Mouse (Mus musculus) heart, embryonic 10.5 days (tissue): ENCODE data around the gene Arntl2. TPM values are rescaled to one million over a fixed set of nuclear protein-coding genes. Genes with fewer than 3 reads are reported as not detected.
"Not testable (repeated sequence)": the region's sequence is repeated elsewhere in the genome, so short reads cannot be mapped to it uniquely, and the experiment has no call there.

Experiments used
- DNase-seq: peaks from one replicate; pipeline ENCODE4 v3.0.0-alpha.2; 2017; ENCODE audit warnings: low spot score
- H3K27ac ChIP-seq: fragments of 300-500 bp; sonication (generic); 2 replicates; pipeline ENCODE4 v1.5.1; 2016; ENCODE audit warnings: mild to moderate bottlenecking
- H3K27me3 ChIP-seq: fragments of 300-500 bp; sonication (generic); 2 replicates; pipeline ENCODE4 v1.6.1; 2016; ENCODE audit warnings: mild to moderate bottlenecking; ENCODE audit not compliant: poor library complexity, insufficient read depth, severe bottlenecking
- H3K36me3 ChIP-seq: fragments of 300-500 bp; sonication (generic); 2 replicates; pipeline ENCODE4 v1.6.1; 2016; ENCODE audit warnings: mild to moderate bottlenecking, moderate library complexity
- H3K4me1 ChIP-seq: fragments of 300-500 bp; sonication (generic); 2 replicates; pipeline ENCODE4 v1.6.1; 2016; ENCODE audit warnings: mild to moderate bottlenecking
- H3K4me3 ChIP-seq: fragments of 300-500 bp; sonication (generic); 2 replicates; pipeline ENCODE4 v1.5.1; 2016; ENCODE audit warnings: mild to moderate bottlenecking, moderate library complexity
- H3K9me3 ChIP-seq: fragments of 300-500 bp; sonication (generic); 2 replicates; pipeline ENCODE4 v1.6.1; 2016; ENCODE audit warnings: mild to moderate bottlenecking, moderate library complexity
- WGBS: fragments of 180-500 bp; shearing (Covaris S2); methylation state at CpG from one replicate; pipeline ENCODE4 v1.1.7; 2016; 5-methylcytosine and 5-hydroxymethylcytosine counted together
- polyA plus RNA-seq: library from polyadenylated mRNA; unstranded; fragments of >200 nt; fragmentation: Nextera tagmentation; extraction: Ambion mirVana; gene quantifications from 2 replicates; pipeline ENCODE4 v1.2.1, GENCODE M21; 2016

Arntl2 gene
- polyA plus RNA-seq, 1 experiment from 2014 or later, result 2.7 TPM

DNA sequence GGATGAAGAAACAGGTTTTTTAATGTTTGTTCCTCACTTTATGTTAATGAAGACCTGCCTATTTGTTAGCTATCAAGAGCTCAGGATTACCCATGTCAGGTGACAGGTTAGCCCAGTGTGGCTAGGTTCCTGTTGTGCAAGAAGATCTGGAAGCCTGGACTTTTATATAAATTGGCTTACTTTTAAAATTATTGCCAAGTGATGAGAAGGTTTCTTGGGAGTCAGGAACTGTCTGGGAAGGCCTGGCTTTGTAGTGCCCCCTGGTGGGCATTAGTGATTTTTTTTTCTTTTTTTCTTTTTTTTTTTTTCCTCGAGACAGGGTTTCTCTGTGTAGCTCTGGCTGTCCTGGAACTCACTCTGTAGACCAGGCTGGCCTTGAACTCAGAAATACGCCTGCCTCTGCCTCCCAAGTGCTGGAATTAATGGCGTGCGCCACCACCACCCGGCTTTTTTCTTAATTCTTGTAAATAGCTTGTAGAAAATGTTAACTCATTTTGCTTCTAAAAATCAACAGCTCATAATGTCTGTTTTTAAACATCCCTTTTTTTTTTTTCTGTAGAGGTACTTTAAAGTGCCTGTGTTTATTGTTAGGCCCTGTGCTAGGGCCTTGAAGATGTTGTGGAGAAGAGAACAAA is 33.5 kb upstream of the Arntl2 start:
- WGBS, result 57% methylated on average over 5 of the region's 5 CpGs
- no peak overlapping the region for H3K27ac ChIP-seq
- H3K9me3 ChIP-seq, result no peaks in the 10 kb centered on the region
- DNase-seq, result no peak
- H3K36me3 ChIP-seq, result peaks cover 28% of the 10 kb centered on the region
- H3K4me1 ChIP-seq, result peaks cover 4% of the 10 kb centered on the region; the same call in 1 of the 2 replicates
- H3K27me3 ChIP-seq, result no peaks in the 10 kb centered on the region
- H3K4me3 ChIP-seq, result no peak overlapping the region

DNA sequence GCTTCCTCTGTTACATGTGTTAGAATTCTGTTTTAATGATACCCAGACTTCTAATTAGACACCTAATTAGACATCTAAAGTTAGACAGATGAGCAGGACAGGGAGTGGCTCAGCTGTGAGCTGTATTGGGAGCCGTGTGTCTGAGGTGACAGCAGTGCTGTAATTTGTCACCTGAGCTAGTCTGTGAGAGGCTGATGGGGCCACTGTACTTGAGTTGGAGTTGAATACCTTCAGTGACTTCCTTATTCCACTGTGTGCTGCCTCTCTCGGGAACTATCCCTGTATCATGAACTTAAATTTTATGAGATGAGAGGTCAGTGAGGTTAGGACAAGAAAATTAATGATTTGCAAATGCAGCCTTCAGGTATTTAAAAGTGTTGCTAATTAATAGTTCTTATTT is 31.3 kb upstream of the Arntl2 start:
- Histone ChIP-seq H3K27me3 (no peaks in the 10 kb centered on the region), H3K9me3 (no peaks in the 10 kb centered on the region), H3K4me3 (no peak overlapping the region), H3K27ac (no peak overlapping the region), H3K36me3 (peaks cover 45% of the 10 kb centered on the region), H3K4me1 (peaks cover 6% of the 10 kb centered on the region; the same call in 1 of the 2 replicates)
- no peak for DNase-seq
- 44% methylated on average over 2 of the region's 2 CpGs for WGBS

DNA sequence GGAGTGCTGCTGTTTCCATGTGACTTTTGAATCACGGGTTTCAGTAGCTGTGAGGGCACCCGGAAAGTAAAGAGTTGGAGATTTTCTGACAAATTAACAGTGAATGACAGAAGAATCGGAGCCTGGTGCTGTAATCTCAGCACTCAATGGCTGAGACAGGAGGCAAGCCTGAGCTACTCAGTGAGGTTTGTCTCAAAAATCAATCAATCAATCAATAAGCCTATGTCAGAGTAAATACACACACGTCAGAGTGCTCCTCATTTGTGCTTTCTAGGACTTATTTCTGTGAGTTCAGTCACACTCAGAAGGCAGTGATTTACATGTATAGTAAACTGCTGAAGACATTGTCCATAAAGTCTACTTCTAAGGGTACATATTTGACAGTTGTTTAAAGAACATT is 30.6 kb upstream of the Arntl2 start:
- WGBS, result 78% methylated on average over 4 of the region's 4 CpGs
- Histone ChIP-seq H3K27me3 (no peaks in the 10 kb centered on the region), H3K4me3 (no peak overlapping the region), H3K36me3 (peaks cover 49% of the 10 kb centered on the region), H3K9me3 (no peaks in the 10 kb centered on the region), H3K4me1 (peaks cover 10% of the 10 kb centered on the region; the same call in 1 of the 2 replicates), H3K27ac (no peak overlapping the region)
- DNase-seq, result no peak

DNA sequence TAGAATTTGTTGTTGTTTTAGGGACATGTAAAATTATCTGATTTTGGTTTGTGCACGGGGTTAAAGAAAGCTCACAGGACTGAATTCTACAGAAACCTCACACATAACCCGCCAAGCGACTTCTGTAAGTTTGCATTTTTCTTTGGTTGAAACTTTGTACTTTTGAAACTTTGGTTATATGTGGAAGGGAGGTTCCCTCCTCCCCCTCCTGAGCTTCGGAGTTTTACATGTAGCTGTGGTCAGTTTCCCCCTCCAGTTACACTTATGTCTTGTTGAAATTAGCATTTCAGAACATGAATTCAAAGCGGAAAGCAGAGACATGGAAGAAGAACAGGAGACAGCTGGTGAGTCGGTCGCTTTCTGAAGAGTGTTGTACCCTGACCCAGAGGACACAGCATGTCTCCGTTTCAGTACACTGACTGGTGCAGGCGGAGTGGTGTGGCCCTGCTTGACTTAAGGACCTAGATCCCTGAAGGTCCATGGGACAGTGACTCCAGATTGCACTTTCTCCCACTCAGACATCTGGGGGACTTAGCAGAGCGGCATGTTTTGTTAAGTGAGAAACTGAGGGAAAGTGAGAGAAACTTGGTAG is 26.9 kb upstream of the Arntl2 start:
- Histone ChIP-seq H3K9me3 (no peaks in the 10 kb centered on the region), H3K27me3 (no peaks in the 10 kb centered on the region), H3K4me1 (0 out of 2 replicates have a peak, but pooled peaks cover 5% of the 10 kb centered on the region), H3K4me3 (no peak overlapping the region), H3K27ac (no peak overlapping the region), H3K36me3 (peaks cover 73% of the 10 kb centered on the region)
- whole genome bisulfite sequencing, result 85% methylated on average over 10 of the region's 10 CpGs
- no peak for DNase-seq

DNA sequence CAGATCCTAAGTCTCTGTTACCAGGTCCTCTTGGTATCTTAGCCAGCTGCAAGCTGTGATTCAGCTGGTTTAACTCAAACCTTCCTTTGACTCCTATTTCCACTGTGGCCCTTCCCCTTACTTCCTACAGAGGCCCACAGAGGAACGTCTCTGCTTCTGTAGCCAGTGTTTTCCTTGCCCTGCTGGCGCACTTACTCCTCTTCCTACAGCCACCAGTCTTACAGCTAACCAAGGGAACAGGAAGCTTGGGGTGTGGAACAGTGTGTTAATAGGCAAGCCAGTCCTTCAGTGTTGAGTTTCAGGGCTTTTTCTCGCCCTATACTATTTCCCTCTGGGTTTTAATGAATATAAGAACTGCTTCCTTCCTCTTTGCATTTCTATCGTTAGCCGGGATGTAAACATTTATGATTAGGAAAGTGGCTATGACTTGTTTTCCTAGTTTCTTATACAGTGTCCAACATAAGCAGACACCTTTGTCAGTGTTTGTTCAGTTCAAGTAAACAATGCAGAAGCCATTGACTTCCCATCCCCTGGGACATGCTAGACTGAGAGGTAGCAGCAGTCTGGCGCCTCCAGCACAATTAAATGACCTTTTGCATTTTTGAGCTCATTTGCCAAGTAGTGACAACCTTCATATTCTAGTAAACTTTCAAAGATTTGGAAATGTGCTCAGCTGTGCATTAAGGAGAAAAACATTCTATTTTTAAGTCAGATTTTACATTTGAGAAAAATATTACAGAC is 25.7 kb upstream of the Arntl2 start:
- no peak overlapping the region for H3K4me3 ChIP-seq
- WGBS, result 57% methylated on average over 6 of the region's 6 CpGs
- peak overlapping the region; percentile 29; the same call in 1 of the 2 replicates for H3K27ac ChIP-seq
- 0 out of 2 replicates have a peak, but pooled peaks cover 5% of the 10 kb centered on the region for H3K4me1 ChIP-seq
- no peaks in the 10 kb centered on the region for H3K27me3 ChIP-seq
- no peaks in the 10 kb centered on the region for H3K9me3 ChIP-seq
- H3K36me3 ChIP-seq, result peaks cover 86% of the 10 kb centered on the region
- DNase-seq, result no peak

DNA sequence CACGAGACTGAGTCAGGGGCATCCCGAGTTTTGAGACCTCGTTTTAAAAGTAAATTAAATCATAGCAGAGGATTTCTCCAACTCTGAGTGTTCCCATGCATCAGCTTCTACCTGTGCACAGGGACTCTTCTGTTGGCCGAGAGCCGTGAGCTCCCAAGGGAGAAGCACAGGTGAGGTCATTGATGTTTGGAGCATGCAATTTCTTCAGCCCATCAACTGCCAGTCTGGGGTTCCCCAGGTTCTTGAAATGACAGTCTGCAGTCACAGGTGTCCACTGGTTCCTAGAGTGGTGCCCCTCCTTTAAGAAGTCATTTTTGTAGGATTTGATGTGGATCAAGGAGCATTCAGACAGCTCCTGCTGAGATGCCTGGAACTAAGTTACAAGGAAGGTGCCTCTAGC is 25.0 kb upstream of the Arntl2 start:
- no peak overlapping the region for H3K27ac ChIP-seq
- H3K27me3 ChIP-seq, result no peaks in the 10 kb centered on the region
- no peak overlapping the region for H3K4me3 ChIP-seq
- no peak for DNase-seq
- WGBS, result 86% methylated on average over 5 of the region's 5 CpGs
- H3K9me3 ChIP-seq, result no peaks in the 10 kb centered on the region
- H3K4me1 ChIP-seq, result 0 out of 2 replicates have a peak, but pooled peaks cover 5% of the 10 kb centered on the region
- peaks cover 91% of the 10 kb centered on the region for H3K36me3 ChIP-seq

DNA sequence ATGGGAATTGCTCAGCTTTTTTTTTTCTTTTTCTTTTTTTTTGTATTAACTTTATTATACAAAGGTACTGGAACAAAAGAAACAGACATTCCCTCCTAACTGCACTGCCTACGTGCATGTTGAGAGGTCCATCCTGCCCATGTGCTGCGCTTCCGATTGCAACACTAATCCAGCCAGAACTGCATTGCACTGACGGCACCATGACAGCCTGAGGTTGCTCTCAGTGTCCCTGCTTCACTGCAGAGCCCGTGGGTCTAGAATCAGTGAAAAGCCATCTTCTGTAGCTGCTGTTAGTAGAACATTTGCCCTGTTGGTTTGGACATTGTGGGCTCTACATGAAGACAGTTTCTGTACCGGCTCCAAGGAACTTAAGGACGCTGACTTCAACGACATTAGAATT is 20.0 kb upstream of the Arntl2 start:
- 67% methylated on average over 8 of the region's 8 CpGs for WGBS
- not testable (repeated sequence) for H3K27me3 ChIP-seq, H3K27ac ChIP-seq, H3K9me3 ChIP-seq, H3K4me3 ChIP-seq, DNase-seq
- Histone ChIP-seq H3K4me1 (peaks cover 13% of the 10 kb centered on the region), H3K36me3 (peaks cover 50% of the 10 kb centered on the region)

DNA sequence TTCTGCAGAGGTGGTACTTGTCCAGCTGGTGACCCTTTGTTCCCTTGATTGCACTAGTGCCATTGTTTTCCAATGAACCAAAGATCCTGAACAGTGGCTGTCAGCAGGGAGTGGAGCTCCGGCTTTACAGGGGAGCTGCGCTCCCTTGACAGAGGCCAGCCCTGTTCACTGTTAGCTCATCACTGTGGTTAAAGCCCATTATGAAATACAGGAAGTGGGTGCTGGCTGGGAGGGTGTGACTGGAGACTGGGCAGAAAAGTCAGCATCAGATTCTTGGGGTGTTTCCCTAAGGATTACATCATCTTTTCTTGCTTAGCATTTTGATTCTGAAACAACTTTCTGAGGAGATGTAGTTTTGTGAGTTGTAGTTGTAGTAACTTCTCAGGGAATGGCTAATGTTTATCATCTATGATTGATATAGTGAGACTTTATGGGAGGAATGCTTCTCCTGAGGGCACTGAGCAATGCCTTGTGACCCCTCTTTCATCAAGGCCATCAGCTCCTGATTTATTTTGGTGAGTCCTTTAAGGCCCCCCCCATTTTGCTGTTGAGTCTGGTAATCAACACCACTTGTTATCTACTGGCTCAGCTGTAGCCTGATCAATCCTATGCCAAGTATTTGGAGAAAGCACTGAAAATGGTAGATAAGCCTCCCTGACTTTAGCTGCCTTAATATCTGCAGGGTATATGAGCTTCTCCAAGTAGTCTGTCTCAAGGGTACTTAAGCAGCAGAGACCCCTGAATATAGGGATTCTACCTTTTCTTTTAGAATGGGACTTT is 19.1 kb upstream of the Arntl2 start:
- WGBS, result 34% methylated on average over 2 of the region's 2 CpGs
- no peak for DNase-seq
- peaks cover 40% of the 10 kb centered on the region for H3K36me3 ChIP-seq

DNA sequence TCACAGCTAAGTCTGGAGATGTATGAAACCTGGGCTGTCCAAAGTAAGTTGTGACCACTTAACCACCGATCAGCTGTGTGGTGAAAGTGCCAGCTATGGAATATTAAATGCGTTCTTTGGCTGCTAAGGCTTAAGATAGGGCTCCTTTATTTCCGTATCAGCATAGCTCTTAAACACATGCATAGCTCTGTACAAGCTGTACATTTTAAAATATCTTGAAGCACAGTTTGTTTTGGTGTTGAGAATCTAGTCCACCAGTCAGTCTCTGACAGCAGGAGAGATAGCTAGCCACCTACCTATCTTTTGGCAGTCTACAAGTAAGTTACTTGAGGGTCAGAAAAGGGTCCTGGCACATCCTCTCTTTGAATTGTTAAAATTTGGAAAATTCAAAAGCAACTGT is 17.8 kb upstream of the Arntl2 start:
- H3K36me3 ChIP-seq, result peaks cover 31% of the 10 kb centered on the region
- 88% methylated on average over 3 of the region's 3 CpGs for WGBS
- H3K9me3 ChIP-seq, result no peaks in the 10 kb centered on the region
- H3K27ac ChIP-seq, result no peak overlapping the region
- H3K27me3 ChIP-seq, result no peaks in the 10 kb centered on the region
- H3K4me1 ChIP-seq, result peaks cover 13% of the 10 kb centered on the region
- H3K4me3 ChIP-seq, result no peak overlapping the region
- DNase-seq, result no peak

More for the DNA sequence above, 19.1 kb upstream of the Arntl2 start:
- Histone ChIP-seq H3K4me3 (no peak overlapping the region), H3K4me1 (peaks cover 13% of the 10 kb centered on the region), H3K9me3 (no peaks in the 10 kb centered on the region), H3K27ac (no peak overlapping the region), H3K27me3 (no peaks in the 10 kb centered on the region)

DNA sequence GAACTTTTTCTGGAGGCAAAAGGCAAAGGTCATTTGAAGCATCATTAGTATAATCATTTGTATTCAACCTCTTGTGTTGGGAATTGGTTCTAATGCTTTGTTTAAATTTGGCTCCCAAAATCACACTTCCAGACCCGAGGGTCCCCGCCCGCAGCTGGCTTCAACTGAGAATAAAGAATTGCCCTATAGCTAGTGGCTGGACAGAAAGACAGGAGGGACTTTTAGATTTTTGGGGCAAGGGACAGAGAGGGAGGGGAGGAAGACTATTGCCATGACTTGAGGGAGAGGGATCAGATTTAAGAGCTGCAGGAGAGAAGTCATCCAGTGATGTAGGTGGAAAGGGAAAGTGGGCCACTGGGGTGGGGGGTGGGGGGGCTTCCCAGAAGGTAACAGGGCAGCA is 14.3 kb upstream of the Arntl2 start:
- H3K4me1 ChIP-seq, result peaks cover 9% of the 10 kb centered on the region
- no peak for DNase-seq
- WGBS, result 84% methylated on average over 3 of the region's 3 CpGs
- no peak overlapping the region for H3K4me3 ChIP-seq
- no peaks in the 10 kb centered on the region for H3K9me3 ChIP-seq
- H3K27me3 ChIP-seq, result no peaks in the 10 kb centered on the region
- peaks cover 7% of the 10 kb centered on the region for H3K36me3 ChIP-seq
- no peak overlapping the region for H3K27ac ChIP-seq

DNA sequence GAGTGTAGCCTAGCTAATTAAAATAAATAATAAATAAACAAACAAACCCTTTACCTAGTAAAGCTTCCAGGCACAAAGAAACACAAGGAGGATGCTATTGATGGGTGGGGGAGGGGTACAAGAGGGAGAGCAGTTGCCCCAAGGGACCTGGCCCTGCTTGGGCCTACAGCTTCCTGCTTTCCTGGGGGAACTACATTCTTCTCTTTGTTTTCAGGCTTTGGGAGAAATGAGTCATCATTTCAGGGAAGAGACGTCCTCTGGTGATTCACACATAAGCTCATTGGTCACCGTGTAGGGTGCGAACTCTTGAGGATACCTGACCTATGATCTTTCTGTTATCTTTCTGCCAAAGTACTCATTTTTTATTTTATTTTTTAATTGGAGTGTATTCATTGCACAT is 2.3 kb upstream of the Arntl2 start:
- WGBS, result 53% methylated on average over 3 of the region's 3 CpGs
- H3K27ac ChIP-seq, result no peak overlapping the region
- H3K27me3 ChIP-seq, result peaks cover 8% of the 10 kb centered on the region; the same call in 1 of the 2 replicates
- H3K36me3 ChIP-seq, result no peaks in the 10 kb centered on the region
- H3K4me1 ChIP-seq, result peaks cover 16% of the 10 kb centered on the region; the same call in 1 of the 2 replicates
- H3K9me3 ChIP-seq, result no peaks in the 10 kb centered on the region
- H3K4me3 ChIP-seq, result no peak overlapping the region
- DNase-seq, result no peak

DNA sequence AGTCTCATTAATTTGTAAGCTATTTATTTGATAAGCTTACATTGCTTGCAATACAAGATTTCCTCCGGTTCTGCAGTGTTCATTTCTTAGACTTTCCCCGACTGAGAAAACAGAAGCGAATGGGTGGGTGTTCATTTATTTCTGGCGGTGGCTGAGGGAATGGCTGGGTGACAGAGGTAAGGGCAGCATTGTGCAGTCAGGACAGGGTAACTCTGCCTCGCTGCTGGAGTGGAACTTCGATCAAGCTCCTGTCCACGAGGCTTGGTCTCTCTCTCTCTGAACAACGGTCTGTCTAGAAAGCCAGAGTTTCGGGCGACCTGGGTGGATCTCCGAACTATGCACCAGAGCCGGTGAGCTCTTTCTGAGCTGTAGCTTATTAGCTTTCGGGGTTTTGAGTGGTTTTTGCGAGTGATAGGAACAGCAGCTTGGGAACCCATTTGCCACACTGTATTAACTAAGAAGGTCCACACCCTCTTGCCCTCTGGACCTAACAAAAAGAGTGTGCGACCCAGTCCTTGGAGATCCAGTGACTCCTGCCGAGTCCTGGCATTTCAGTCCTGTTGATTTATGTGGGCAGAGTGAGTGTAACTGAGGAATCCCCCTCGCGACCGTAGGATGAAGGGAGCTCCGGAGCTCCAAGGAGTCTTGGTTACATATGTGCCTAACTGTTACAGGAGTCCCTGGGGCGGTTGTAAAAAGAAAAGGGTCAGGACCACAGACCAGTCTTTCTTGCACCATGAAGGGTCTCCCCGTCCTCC is 510 bp upstream of the Arntl2 start:
- no peak for DNase-seq
- no peaks in the 10 kb centered on the region for H3K9me3 ChIP-seq
- WGBS, result 15% methylated on average over 22 of the region's 22 CpGs
- no peaks in the 10 kb centered on the region for H3K36me3 ChIP-seq
- peaks cover 16% of the 10 kb centered on the region; the same call in 1 of the 2 replicates for H3K4me1 ChIP-seq
- peak overlapping the region; percentile 76 for H3K27ac ChIP-seq
- peaks cover 8% of the 10 kb centered on the region; the same call in 1 of the 2 replicates for H3K27me3 ChIP-seq
- H3K4me3 ChIP-seq, result peak overlapping the region; percentile 60
